Mouse (Mus musculus): ENCODE results near the gene Gm8011.
"Not testable (repeated sequence)": the region's sequence is repeated elsewhere in the genome, so short reads cannot be mapped to it uniquely, and the experiment has no call there.

Gm8011 gene

DNA sequence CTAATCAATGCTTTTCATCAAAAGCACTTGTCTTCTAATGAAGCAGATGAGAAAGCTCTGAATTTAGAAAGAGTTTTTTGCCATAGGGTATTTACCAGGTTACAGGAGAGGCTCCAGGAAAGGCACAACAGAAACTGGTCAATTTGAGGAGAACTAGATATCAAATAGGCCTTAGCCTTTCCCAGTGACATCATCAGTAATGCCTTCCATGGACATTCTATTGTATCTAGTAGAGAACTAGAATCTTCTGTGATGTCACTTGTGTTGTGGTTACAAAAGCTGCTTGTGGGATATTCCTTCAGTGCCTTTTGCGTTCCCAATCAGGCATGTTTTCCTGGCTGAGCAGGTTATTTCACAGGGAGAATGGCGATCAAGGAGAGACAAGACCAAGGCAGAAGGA is at the start of gene Gm8011:
Gm8011 (plus strand) TSS at position 301 of the 400 bp plus-strand sequence.
- in situ Hi-C loops (cut with MboI; ENCODE audit: low pct_unique_long_range_greater_than_20kb in 1 of 2, low sequenced_read_pairs in 2 of 2, unreplicated experiment in 1 of 2) = not testable (repeated sequence)

DNA sequence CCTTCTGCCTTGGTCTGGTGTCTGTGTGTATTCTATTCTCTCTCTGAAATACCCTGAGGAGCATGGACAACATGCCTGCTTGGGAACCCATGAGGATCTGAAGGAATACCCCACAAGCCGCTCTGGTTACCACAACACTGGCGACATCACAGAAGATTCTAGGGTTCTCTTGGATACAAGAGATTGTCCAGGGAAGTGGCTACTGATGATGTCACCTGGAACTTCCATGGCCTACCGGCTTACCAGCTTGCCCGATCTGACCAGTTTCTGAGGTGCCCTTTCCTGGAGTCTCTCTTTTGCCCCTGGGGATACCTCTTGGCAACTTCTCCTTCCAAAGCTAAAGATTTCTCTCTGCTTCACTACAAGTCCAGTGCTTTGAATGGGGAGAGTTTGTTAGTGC is 24.1 kb upstream of the Gm8011 start, which contains the start of gene Gm8005:
Gm8005 (minus strand) TSS at position 101 of the 400 bp plus-strand sequence.
- in situ Hi-C loops (cut with MboI; ENCODE audit: low pct_unique_long_range_greater_than_20kb in 1 of 2, low sequenced_read_pairs in 2 of 2, unreplicated experiment in 1 of 2) = not testable (repeated sequence)

DNA sequence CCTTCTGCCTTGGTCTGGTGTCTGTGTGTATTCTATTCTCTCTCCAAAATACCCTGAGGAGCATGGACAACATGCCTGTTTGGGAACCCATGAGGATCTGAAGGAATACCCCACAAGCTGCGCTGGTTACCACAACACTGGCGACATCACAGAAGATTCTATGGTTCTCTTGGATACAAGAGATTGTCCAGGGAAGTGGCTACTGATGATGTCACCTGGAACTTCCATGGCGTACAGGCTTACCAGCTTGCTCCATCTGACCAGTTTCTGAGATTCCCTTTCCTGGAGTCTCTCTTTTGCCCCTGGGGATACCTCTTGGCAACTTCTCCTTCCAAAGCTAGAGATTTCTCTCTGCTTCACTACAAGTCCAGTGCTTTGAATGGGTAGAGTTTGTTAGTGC is 38.6 kb downstream of the Gm8011 start, which contains the start of gene Gm8020:
Gm8020 (minus strand) TSS at position 101 of the 400 bp plus-strand sequence.
- in situ Hi-C loops (cut with MboI; ENCODE audit: low pct_unique_long_range_greater_than_20kb in 1 of 2, low sequenced_read_pairs in 2 of 2, unreplicated experiment in 1 of 2) = not testable (repeated sequence)

Data from mouse embryonic stem cell (cell line).